Mouse (Mus musculus) intestine, postnatal 0 days (tissue): Measurements from ENCODE around the gene Tbx4. TPM values are rescaled to one million over a fixed set of nuclear protein-coding genes. Genes with fewer than 3 reads are reported as not detected.

ENCODE experiments used
- ATAC-seq: fragments of 200-750 bp; cut with Nextera tagmentation; 2 replicates; pipeline ENCODE4 v1.8.0; 2017; ENCODE audit warnings: mild to moderate bottlenecking, moderate TSS enrichment, moderate library complexity
- H3K27ac ChIP-seq: fragments of 300-500 bp; sonication (generic); 2 replicates; pipeline ENCODE4 v1.5.1; 2014; ENCODE audit warnings: mild to moderate bottlenecking, low read depth, low read length, moderate library complexity
- H3K27me3 ChIP-seq: fragments of 300-500 bp; sonication (generic); replicated peaks from 2 replicates; pipeline ENCODE4 v1.6.1; 2014; ENCODE audit warnings: low read length, mixed read lengths; ENCODE audit not compliant: control insufficient read depth, insufficient read depth
- H3K36me3 ChIP-seq: fragments of 300-500 bp; sonication (generic); 2 replicates; pipeline ENCODE4 v1.6.1; 2014; ENCODE audit warnings: mild to moderate bottlenecking, moderate library complexity; ENCODE audit not compliant: control insufficient read depth, insufficient read depth
- H3K4me1 ChIP-seq: fragments of 300-500 bp; sonication (generic); replicated peaks from 2 replicates; pipeline ENCODE4 v1.6.1; 2014; ENCODE audit warnings: antibody characterized with exemption, low read length, mixed read lengths; ENCODE audit not compliant: control insufficient read depth, insufficient read depth
- H3K4me2 ChIP-seq: fragments of 300-500 bp; sonication (generic); replicated peaks from 2 replicates; pipeline ENCODE4 v1.6.1; 2014; ENCODE audit warnings: low read depth, mild to moderate bottlenecking, moderate library complexity
- H3K4me3 ChIP-seq: fragments of 300-500 bp; sonication (generic); 2 replicates; pipeline ENCODE4 v1.5.1; 2014; ENCODE audit warnings: low read depth, low read length
- H3K9ac ChIP-seq: fragments of 300-500 bp; sonication (generic); 2 replicates; pipeline ENCODE4 v1.6.1; 2014; ENCODE audit warnings: mild to moderate bottlenecking, low read depth, low read length
- H3K9me3 ChIP-seq: fragments of 300-500 bp; sonication (generic); 2 replicates; pipeline ENCODE4 v1.6.1; 2016; ENCODE audit warnings: mixed run types; ENCODE audit not compliant: control insufficient read depth
- CTCF ChIP-seq: sonication (generic); IDR thresholded peaks from 2 replicates; pipeline ENCODE4 v1.5.1; 2016; ENCODE audit warnings: low read depth, mild to moderate bottlenecking, control low read depth, antibody characterized with exemption, moderate library complexity
- whole genome bisulfite sequencing: fragments of 180-500 bp; shearing (Covaris S2); extraction: QIAGEN DNeasy Blood & Tissue Kit; methylation state at CpG from one replicate; pipeline ENCODE4 v1.1.7; 2014; 5-methylcytosine and 5-hydroxymethylcytosine counted together
- polyA plus RNA-seq: library from polyadenylated mRNA; unstranded; fragments of >200 nt; fragmentation: Nextera tagmentation; extraction: Ambion mirVana; gene quantifications from 2 replicates; pipeline ENCODE4 v1.2.1, GENCODE M21; 2015

Tbx4 gene
- polyA plus RNA-seq, 1 experiment from 2014 or later = not detected

DNA sequence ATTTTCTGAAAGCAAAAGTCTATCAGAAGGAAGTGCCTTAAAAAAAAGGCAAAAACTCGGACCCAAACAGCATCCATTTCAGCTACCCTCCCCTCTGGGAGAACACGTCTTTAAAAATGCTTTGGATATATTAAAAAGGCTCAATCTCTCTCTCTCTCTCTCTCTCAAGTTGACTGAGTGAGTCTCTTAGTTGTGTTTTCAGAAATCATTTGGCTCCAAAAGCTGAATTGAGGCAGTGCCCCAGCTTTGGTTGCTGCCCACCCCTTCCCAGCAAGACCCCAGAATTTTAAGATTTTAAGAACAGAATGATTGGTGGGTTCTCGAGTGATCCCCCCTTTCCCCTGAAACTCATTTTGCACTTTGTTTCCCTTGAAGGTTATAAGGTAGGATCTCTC is 7.9 kb downstream of the Tbx4 start:
- 7% methylated on average over 3 of the region's 3 CpGs for WGBS
- Histone ChIP-seq H3K27ac (no peak overlapping the region), H3K4me2 (no peak overlapping the region), H3K36me3 (no peaks in the 10 kb centered on the region), H3K9ac (no peak overlapping the region), H3K4me3 (no peak overlapping the region), H3K27me3 (peaks cover 94% of the 10 kb centered on the region), H3K4me1 (no peaks in the 10 kb centered on the region; the same call in 1 of the 2 replicates), H3K9me3 (no peaks in the 10 kb centered on the region)
- ATAC-seq = no peak
- no peak for TF ChIP-seq CTCF

GRCm38 (mm10) chr11:85894731-85895545 is 8.7 kb downstream of the Tbx4 start:
- no peaks in the 10 kb centered on the region for H3K9me3 ChIP-seq
- 3% methylated on average over 43 of the region's 43 CpGs for WGBS
- no peak for TF ChIP-seq CTCF
- H3K9ac ChIP-seq = no peak overlapping the region; the same call in 1 of the 2 replicates
- H3K27ac ChIP-seq = no peak overlapping the region
- peak overlapping the region; percentile 22 for H3K4me3 ChIP-seq
- ATAC-seq = no peak
- peaks cover 90% of the 10 kb centered on the region for H3K27me3 ChIP-seq
- no peaks in the 10 kb centered on the region for H3K36me3 ChIP-seq
- H3K4me2 ChIP-seq = peak overlapping the region; percentile 54
- H3K4me1 ChIP-seq = no peaks in the 10 kb centered on the region; the same call in 1 of the 2 replicates

GRCm38 (mm10) chr11:85896335-85896985 is 10.2 kb downstream of the Tbx4 start:
- Histone ChIP-seq H3K27ac (no peak overlapping the region), H3K36me3 (no peaks in the 10 kb centered on the region), H3K9ac (no peak overlapping the region), H3K4me1 (no peaks in the 10 kb centered on the region; the same call in 1 of the 2 replicates), H3K4me2 (no peak overlapping the region), H3K4me3 (no peak overlapping the region), H3K27me3 (peaks cover 84% of the 10 kb centered on the region), H3K9me3 (no peaks in the 10 kb centered on the region)
- 62% methylated on average over 11 of the region's 13 CpGs for whole genome bisulfite sequencing
- ATAC-seq = no peak
- TF ChIP-seq CTCF = no peak

GRCm38 (mm10) chr11:85900291-85900690 is 14.1 kb downstream of the Tbx4 start:
- Histone ChIP-seq H3K27me3 (peaks cover 54% of the 10 kb centered on the region), H3K4me3 (no peak overlapping the region), H3K27ac (no peak overlapping the region), H3K36me3 (no peaks in the 10 kb centered on the region), H3K9me3 (no peaks in the 10 kb centered on the region), H3K4me2 (no peak overlapping the region), H3K9ac (no peak overlapping the region), H3K4me1 (no peaks in the 10 kb centered on the region)
- ATAC-seq = no peak
- TF ChIP-seq CTCF = no peak

- H3K27ac ChIP-seq = no peak overlapping the region
- H3K4me2 ChIP-seq = no peak overlapping the region
- H3K4me1 ChIP-seq = no peaks in the 10 kb centered on the region
- H3K4me3 ChIP-seq = no peak overlapping the region
- H3K36me3 ChIP-seq = no peaks in the 10 kb centered on the region
- no peak for TF ChIP-seq CTCF
- no peaks in the 10 kb centered on the region for H3K9me3 ChIP-seq
- no peak overlapping the region for H3K9ac ChIP-seq
- no peak for ATAC-seq
- WGBS = 71% methylated on average over 4 of the region's 4 CpGs
- no peaks in the 10 kb centered on the region for H3K27me3 ChIP-seq
Measured at GRCm38 (mm10) chr11:85909514-85909913, 23.3 kb downstream of the Tbx4 start.

GRCm38 (mm10) chr11:85910133-85910532 is 23.9 kb downstream of the Tbx4 start:
- H3K9ac ChIP-seq = no peak overlapping the region
- H3K4me2 ChIP-seq = no peak overlapping the region
- H3K27ac ChIP-seq = no peak overlapping the region
- no peaks in the 10 kb centered on the region for H3K4me1 ChIP-seq
- H3K4me3 ChIP-seq = no peak overlapping the region
- H3K27me3 ChIP-seq = no peaks in the 10 kb centered on the region
- no peak for ATAC-seq
- H3K9me3 ChIP-seq = no peaks in the 10 kb centered on the region
- 32% methylated on average over 10 of the region's 10 CpGs for WGBS
- no peaks in the 10 kb centered on the region for H3K36me3 ChIP-seq
- TF ChIP-seq CTCF = no peak
